Mouse (Mus musculus) layer of hippocampus, adult 9-10 months (tissue): ENCODE data around the gene Gm44502.
"Not testable (repeated sequence)": the region's sequence is repeated elsewhere in the genome, so short reads cannot be mapped to it uniquely, and the experiment has no call there.

Experiments
- DNase-seq: peaks from one replicate; pipeline ENCODE4 v3.0.0; 2022; ENCODE audit warnings: low spot score

Gm44502 gene

GRCm38 (mm10) chr15:89453865-89454478, 24.5 kb upstream of the Gm44502 start, which contains the start of gene Mapk8ip2:
Gene Mapk8ip2 (plus strand): TSS chr15:89453913.
- DNase-seq, result no peak

- DNase-seq, result no peak
These were observed 23.7 kb upstream of the Gm44502 start for GRCm38 (mm10) chr15:89452906-89453864.

DNA sequence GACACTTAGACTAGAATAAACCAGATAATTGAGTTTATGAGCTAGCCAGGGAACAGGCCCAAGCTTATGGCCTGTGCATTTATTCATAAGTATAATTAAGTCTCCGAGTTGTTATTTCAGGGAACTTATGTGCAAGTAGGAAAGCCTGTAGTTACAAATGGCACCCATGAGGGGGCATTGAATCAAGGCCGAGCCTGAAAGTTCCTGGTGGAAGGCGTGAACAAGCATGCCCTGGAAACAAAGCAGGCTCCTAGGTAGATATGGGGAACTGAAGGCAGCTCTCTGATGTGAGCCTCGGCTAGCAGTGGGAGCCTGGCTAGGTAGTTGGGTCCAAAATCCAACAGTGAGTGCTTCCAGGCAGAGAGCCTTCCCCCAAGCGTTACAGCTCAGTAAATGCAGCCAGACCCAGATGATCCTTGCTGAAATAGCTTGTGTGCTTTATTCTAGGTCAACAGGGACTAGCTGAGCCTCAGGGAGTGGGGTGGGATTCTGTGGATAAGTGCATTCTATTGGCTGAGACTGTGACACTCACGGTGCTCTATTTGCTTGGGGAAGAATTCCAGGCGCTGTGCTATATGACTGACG, 13.1 kb upstream of the Gm44502 start:
- no peak for DNase-seq

DNA sequence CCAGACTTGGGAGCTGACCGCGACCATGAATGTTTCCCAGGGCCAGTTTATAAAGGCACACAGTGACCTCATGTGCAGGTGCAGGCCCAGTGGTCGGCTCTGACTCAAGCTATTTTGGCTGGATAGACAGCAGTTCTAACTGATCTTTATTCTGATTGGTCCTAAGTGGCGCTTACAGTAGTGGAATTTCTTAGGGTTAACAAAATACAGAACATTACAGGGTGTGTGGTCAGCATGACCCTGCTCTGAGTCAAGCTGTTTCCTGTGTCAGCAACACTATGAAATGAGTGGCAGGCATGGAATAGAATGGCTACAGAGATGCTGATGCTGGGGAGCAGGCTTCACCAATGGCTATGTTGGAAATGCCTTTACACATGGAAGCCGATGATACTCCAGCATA, 6.4 kb upstream of the Gm44502 start:
- no peak for DNase-seq

GRCm38 (mm10) chr15:89434136-89434535, 4.6 kb upstream of the Gm44502 start:
- no peak for DNase-seq

- DNase-seq, result no peak
These were observed 3.5 kb upstream of the Gm44502 start for GRCm38 (mm10) chr15:89432946-89433345.

GRCm38 (mm10) chr15:89431806-89432205, 2.3 kb upstream of the Gm44502 start:
- DNase-seq, result no peak

GRCm38 (mm10) chr15:89431271-89431670, 1.8 kb upstream of the Gm44502 start:
- no peak for DNase-seq

- not testable (repeated sequence) for DNase-seq
These were observed 1.3 kb upstream of the Gm44502 start for GRCm38 (mm10) chr15:89430771-89431170.

DNA sequence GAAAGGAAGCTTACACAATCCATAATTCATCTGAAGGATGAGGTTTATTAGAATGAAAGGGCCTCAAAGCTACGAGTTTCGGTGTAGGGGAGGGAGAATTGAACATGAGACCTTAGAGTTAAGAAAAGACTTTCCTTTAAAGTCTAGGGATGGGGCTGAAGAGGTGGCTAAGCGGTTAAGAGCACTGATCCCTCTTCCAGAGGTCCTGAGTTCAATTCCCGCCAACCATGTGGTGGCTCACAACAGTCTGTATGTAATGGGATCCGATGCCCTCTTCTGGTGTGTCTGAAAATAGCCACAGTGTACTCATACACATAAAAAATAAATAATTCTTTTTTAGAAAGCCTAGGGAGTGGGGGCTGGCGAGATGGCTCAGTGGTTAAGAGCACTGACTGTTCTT, 845 bp upstream of the Gm44502 start:
- no peak for DNase-seq

- no peak for DNase-seq
These were observed 610 bp downstream of the Gm44502 start for GRCm38 (mm10) chr15:89428821-89429351.

GRCm38 (mm10) chr15:89428136-89428790, 1.2 kb downstream of the Gm44502 start:
- DNase-seq, result no peak

DNA sequence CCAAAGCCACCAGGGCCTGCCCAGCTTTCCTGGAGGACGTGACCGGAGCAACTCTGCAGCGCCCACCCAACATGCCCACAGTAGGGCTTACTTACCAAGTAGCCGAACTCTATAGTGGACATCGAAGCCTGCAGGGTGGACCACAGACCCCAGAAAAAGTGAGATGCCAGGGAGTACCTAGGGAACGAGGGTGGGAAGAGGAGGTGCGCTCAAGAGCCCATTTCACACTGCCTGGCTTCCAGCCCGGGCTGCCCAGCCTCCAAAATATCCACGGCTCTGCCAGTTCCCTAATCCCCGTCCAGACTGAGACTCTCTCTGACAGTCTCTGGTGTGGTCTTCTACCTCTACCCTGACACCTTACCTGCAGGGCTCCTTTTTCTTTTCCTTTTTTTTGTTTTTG, 2.8 kb downstream of the Gm44502 start:
- DNase-seq, result no peak

- no peak for DNase-seq
These were observed 3.8 kb downstream of the Gm44502 start, which contains the start of gene Cpt1b for GRCm38 (mm10) chr15:89425711-89426121. Gene Cpt1b (minus strand): TSS chr15:89425863.

DNA sequence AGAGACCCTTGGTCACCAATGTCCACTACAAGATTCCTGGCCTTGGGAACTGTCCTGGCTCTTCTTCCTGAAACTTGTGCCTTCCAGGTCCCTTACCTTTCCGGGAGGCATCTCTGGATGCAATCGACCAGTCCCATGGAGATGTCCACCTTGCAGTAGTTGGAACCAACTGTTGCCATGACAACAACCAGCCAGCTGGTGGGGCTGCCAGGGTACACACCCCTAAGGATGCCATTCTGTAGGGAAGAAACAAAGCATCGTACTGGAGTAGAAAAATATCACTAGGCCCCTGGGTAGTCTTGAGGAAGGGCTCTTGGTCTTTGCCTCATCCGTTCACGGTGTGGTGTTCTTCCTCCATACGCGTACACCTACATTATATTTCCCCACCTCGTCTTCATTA, 4.9 kb downstream of the Gm44502 start:
- DNase-seq, result no peak

DNA sequence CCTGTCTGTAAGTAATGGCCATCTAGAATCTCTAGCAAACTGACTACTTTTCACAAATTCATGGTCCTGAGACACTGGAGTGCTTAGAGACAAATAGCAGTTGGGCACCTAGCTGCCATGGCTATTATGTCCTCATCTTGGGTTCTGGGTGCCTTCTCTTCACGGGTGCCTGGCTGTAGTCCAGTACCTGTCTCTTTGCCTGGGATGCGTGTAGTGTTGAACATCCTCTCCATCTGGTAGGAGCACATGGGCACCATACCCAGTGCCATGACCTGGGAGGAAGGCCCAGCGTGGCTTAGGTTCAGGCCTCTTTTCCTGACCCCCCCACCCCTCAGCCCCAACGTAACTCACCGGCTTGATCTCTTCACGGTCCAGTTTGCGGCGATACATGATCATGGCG, 7.6 kb downstream of the Gm44502 start:
- DNase-seq, result no peak

DNA sequence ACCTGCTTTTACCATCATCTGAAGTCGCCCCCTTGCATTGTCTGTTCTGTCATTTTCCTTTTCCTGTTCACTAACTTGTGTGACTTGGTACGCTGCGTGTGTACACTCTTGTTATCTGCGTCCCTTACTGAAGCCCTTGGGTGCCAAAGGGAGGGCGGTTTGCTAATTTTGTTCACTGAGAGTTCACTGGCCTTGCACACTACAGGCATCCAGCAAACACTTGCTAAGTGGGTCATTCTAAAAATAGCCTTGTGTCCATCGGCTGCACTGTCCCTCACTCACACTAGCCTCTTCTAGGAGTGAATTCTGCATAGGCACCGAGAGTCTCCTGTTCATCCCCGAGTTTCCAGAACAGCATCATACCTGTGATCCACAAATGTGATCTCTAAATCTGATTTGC, 14.2 kb downstream of the Gm44502 start:
- no peak for DNase-seq

DNA sequence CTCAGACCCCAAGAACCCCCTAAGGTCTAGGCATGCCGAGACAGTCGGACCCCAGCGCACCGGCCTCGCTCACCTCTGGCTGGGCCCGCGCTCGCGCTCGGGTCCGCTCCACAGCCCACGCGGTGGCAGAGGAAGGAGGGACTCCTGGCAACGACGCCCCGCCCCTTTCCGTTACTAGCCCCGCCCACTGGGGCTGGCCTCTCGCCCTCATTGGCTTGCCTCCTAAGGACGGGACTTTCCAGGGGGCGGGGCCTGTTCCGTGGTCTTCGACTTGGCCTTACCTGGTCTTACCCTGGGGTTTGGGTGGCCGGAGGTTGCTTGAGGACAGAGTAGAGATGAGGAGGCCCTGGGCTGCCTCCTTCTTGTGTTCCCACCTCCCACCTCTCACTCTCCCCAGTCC, 19.4 kb downstream of the Gm44502 start, which contains the start of gene Syce3:
Gene Syce3, minus strand, starts transcription at position 386 of the 400 bp plus-strand sequence.
- DNase-seq, result no peak

- DNase-seq, result no peak
These were observed 22.8 kb downstream of the Gm44502 start for GRCm38 (mm10) chr15:89406691-89407090.

DNA sequence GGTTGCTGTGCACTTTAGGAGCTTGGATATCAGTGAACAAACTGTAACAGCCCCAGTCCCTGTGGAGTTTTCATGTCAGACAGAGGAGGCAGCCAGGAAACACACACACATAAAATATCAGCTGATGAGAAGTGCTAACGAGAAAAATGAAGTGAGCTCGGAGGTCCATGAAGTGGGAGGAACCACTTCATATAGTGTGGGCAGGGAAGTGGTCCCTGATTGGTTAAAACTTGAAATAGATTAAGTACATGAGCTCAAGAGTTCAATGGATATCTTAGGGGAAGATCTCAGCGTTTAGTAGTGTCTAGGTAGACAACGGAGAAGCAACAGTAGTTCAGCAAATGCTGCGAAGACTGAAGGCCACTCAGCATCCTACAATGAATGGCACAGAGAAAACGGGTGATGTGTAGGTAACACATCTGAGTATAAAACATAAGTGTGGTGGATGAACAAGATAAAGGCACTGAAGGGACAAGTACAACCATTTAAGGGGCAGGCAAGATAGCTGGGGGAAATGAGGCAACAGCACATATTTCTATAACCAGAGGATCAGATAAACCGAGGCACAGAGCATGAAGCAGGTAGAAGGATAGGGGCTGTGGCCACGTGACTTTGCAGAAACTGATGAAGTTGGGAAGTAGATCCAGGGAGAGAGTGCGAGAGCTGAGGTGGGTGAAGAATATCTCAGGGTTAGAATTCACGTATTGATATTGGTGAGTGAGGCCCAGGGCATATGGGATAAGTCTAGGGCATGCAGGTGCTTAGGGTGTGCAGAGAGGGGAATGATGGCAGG, 24.5 kb downstream of the Gm44502 start:
- DNase-seq, result no peak

GRCm38 (mm10) chr15:89402471-89402870, 27.0 kb downstream of the Gm44502 start:
- no peak for DNase-seq
